Mouse (Mus musculus): ENCODE data around the gene Samm50.

Gene Samm50

GRCm38 (mm10) chr15:84192058-84192791, at the start of gene Samm50:
Samm50 (plus strand) TSS chr15:84192241.
- TF ChIP-seq GATA4 (IDR thresholded peaks at IDR 0.05; ENCODE audit: insufficient replicate concordance, low read length): no peak

DNA sequence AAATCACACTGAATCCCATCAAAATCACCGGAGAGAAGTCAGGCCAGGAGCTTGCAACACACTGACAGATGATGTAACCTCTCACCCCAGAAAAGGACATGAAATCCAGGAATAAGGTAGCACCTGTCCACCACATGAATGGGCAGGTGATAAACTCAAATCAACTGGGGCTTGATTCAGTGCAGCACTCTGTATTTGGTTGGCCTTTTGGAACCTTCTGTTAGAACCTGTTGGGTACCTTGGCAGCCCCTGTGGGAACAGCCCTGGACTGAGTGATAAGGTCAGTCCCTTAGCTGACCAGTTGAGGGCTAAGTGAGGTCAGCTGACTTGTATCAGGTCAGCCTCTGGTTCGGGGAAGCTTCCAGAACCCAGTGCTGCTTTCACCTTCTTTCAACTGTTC, 35.9 kb upstream of the Samm50 start:
- TF ChIP-seq GATA4 (IDR thresholded peaks at IDR 0.05; ENCODE audit: insufficient replicate concordance, low read length): peak; percentile 79; the same call in 1 of the 2 replicates

DNA sequence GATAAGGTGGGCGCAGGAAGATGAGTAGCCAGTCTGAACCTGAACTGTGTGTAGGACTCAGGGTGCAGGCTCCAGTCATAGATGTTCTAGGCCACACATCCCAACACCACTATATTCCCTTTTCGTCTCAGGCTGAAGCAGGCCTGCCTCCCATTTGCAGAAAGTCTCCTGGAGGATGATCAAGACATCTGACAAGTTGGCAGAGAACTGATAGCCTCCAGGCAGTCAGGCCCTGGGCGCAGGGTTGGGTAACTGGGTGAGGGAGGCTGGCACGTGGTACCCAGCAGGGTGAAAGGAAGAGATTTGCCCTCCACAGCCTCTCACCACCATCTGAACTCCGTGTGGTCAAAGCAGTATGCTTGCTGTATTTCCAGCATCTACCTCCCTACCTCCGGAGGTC, 30.2 kb upstream of the Samm50 start:
- TF ChIP-seq GATA4 (IDR thresholded peaks at IDR 0.05; ENCODE audit: insufficient replicate concordance, low read length): no peak

- no peak for TF ChIP-seq GATA4 (IDR thresholded peaks at IDR 0.05; ENCODE audit: insufficient replicate concordance, low read length)
Measured at GRCm38 (mm10) chr15:84166818-84167217, 25.2 kb upstream of the Samm50 start.

DNA sequence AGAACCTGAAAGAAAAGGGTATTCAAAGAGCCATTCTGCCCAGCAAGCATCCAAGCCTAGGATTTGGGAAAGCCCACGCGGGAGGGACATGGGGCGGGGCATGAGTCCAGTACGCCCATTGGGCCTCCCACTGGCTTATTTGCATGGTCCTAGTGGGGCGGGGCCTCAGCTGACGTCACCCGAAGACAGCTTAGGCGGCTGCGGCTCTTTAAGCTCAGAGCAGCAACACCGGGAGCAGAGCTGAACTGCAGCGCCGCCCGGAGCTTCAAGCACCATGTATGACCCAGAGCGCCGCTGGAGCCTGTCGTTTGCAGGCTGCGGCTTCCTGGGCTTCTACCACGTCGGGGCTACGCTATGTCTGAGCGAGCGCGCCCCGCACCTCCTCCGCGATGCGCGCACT, 24.4 kb upstream of the Samm50 start, which contains the start of gene Pnpla3:
Gene Pnpla3 (plus strand): TSS at position 238 of the 400 bp plus-strand sequence.
- TF ChIP-seq GATA4 (IDR thresholded peaks at IDR 0.05; ENCODE audit: insufficient replicate concordance, low read length): no peak

DNA sequence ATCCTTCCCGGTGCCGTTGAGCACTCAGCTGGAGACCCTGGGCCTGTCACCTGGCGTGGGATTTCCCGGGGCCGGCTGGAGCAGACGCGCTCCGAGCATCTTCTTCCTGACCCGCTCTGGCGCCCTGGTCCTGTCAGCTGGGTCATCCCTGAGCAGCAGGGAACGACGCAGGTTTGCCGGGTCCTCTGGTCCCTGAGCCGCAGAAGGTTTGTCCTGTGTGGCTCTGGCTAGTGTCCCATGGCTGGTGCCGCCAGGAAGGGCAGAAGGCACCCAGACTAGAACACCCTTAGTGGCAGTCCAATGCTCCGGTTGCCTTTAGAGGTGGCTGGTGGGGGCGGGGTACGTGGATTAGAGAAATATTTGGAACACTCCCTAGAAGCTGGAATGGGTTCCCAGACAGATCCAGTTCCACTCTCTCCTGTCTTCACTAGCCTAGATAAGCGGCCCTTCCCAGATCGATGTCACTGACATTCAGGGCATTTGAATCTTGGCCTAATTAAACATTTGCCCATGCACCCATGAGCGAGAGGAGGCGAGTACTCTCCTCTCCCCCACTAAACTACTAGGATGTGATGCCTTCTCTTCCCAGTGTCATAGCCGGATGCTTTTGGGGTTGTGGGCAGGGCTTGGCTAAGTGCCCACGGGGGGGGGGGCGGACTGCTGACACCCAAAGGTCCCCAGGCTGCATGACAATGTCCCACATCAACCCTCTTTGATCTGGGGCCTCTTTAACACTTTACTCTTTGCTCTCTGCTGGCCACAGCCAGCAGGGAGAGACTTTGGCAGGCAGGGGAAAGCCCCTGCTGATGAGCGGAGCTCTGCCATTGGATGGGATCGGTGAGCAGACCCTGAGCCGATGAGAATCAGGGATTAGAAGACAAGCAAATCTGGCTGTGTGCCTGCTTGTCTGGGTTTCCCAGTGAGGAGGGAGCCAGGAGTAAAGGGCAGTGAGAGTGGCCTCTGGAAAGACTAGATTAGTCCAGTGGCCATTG, 23.6 kb upstream of the Samm50 start:
- peak; percentile 88; the same call in 1 of the 2 replicates for TF ChIP-seq GATA4 (IDR thresholded peaks at IDR 0.05; ENCODE audit: insufficient replicate concordance, low read length)

GRCm38 (mm10) chr15:84169511-84169910, 22.5 kb upstream of the Samm50 start:
- TF ChIP-seq GATA4 (IDR thresholded peaks at IDR 0.05; ENCODE audit: insufficient replicate concordance, low read length): no peak

DNA sequence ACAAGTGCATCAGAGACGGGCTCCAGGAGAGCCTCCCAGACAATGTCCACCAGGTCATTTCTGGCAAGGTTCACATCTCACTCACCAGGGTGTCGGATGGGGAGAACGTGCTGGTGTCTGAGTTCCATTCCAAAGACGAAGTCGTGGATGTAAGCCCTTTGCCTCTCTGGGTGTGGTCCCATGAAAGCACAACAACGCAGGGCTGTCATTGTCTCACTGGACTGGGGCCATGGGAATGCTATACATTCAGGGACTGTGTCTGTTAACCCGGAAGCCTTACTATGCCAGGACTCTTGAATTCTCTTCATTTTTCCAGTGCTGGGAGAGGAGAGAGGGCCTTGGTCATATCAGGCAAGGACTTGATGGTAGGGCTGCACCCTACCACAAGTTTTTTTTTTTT, 20.9 kb upstream of the Samm50 start:
- no peak for TF ChIP-seq GATA4 (IDR thresholded peaks at IDR 0.05; ENCODE audit: insufficient replicate concordance, low read length)

- no peak for TF ChIP-seq GATA4 (IDR thresholded peaks at IDR 0.05; ENCODE audit: insufficient replicate concordance, low read length)
Measured at GRCm38 (mm10) chr15:84178733-84179132, 13.3 kb upstream of the Samm50 start.

GRCm38 (mm10) chr15:84182000-84182399, 10.0 kb upstream of the Samm50 start:
- no peak for TF ChIP-seq GATA4 (IDR thresholded peaks at IDR 0.05; ENCODE audit: insufficient replicate concordance, low read length)

DNA sequence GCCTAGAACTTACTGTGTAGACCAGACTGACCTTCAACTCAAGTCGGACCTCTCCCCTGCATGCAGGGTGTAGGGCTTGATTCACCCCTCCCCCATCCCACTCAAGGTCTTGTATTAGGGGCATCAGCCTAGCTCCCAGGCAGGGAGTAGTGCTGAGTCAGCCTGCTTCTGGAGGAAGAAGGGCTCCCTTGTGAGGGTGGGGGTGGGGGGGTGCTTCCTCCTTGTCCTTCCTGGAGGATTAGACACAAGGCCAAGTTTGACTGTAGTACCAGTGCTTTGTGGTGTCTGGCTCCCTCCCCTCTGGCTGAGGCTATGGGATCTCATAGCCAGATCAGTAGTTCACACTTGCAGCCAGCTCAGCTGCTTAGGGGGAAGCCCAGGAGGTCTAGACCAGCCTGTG, 8.1 kb upstream of the Samm50 start:
- peak; percentile 50; the same call in 1 of the 2 replicates for TF ChIP-seq GATA4 (IDR thresholded peaks at IDR 0.05; ENCODE audit: insufficient replicate concordance, low read length)

DNA sequence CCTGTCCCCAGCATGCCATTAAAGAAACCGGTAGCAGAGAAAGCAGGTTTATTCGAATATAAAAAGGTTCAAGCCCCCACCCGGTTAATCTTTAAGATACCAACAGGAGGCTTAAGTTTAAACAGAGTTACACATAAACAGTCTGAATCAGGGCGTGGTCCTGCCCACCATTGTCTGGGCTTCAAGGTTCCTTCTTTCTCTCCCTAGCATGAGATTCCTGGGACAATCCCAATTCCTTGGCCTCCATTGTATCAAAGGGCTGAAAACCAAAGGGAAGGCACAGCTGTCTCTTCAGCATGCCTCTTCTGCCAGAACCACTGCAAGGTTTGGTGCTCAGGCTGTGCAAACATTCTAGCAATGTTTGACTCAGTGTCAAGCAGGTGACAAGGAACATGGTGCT, 5.8 kb upstream of the Samm50 start:
- TF ChIP-seq GATA4 (IDR thresholded peaks at IDR 0.05; ENCODE audit: insufficient replicate concordance, low read length): no peak

- TF ChIP-seq GATA4 (IDR thresholded peaks at IDR 0.05; ENCODE audit: insufficient replicate concordance, low read length): no peak
Measured at GRCm38 (mm10) chr15:84188887-84189530, 3.0 kb upstream of the Samm50 start.

DNA sequence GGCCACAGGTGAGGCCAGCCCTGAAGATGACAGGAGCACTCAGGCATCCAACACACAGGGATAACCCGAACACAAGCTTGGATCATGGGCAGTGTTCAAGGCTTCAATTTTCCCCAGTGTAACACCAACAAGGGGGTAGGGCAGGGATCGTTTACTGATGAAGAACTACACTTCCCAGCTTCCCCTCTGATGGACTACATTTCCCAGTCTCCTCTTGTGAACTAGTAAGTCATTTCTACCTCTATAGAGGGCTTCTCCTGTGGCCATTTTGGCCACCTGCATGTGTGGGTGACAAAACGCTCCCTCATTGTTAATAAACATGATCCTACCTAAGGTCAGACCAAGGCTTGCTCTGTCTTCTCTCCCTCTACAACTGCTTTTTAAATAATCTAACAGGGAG, 2.2 kb upstream of the Samm50 start:
- no peak for TF ChIP-seq GATA4 (IDR thresholded peaks at IDR 0.05; ENCODE audit: insufficient replicate concordance, low read length)

GRCm38 (mm10) chr15:84191724-84192057, 350 bp upstream of the Samm50 start:
- no peak for TF ChIP-seq GATA4 (IDR thresholded peaks at IDR 0.05; ENCODE audit: insufficient replicate concordance, low read length)

All from liver, adult (tissue).